Mouse (Mus musculus): ENCODE data around the gene Gm9573. TPM values are rescaled to one million over a fixed set of nuclear protein-coding genes. Genes with fewer than 3 reads are reported as not detected.
A peak's percentile ranks its signal among the peaks of the same experiment; 100 is the strongest.

The Gm9573 gene
- polyA plus RNA-seq, 1 experiment from 2014 or later, result not detected

DNA sequence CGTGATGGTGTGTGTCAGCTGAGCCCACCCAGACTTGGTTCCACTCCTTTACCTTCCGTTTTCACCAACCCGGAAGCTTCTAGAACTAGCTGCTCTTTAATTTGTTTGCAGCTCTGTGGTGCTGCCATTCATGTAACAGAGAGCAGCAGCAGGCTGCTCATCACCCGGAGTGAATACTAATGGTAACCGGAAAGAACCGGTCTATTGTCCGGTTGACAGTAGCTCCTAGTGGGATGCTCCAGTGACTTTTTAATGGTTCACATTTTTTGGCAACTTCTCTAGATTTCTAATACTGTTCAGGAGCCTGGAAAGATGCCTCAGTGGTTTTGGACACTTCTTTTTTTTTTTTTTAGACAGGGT lies 35.2 kb downstream of the Gm9573 start:
- ATAC-seq (replicated peaks; ENCODE audit: low FRiP score, low TSS enrichment, low read depth), result no peak
- Histone ChIP-seq H3K4me1 (replicated peaks; ENCODE audit: control insufficient read depth, insufficient read depth, low read length) (no peaks in the 10 kb centered on the region), H3K9ac (ENCODE audit: low read length) (no peak overlapping the region), H3K27ac (ENCODE audit: low read depth) (no peak overlapping the region), H3K4me3 (ENCODE audit: low read depth, low read length) (no peak overlapping the region), H3K4me2 (ENCODE audit: low read length) (no peak overlapping the region), H3K9me3 (ENCODE audit: control insufficient read depth, low read length) (no peaks in the 10 kb centered on the region; the same call in 1 of the 2 replicates), H3K36me3 (ENCODE audit: control insufficient read depth, insufficient read depth, low read length) (no peaks in the 10 kb centered on the region), H3K27me3 (replicated peaks; ENCODE audit: control insufficient read depth, insufficient read depth, low read length) (no peaks in the 10 kb centered on the region)
- no peak for DNase-seq (ENCODE audit: low spot score)
- WGBS, result 95% methylated on average over 7 of the region's 7 CpGs

DNA sequence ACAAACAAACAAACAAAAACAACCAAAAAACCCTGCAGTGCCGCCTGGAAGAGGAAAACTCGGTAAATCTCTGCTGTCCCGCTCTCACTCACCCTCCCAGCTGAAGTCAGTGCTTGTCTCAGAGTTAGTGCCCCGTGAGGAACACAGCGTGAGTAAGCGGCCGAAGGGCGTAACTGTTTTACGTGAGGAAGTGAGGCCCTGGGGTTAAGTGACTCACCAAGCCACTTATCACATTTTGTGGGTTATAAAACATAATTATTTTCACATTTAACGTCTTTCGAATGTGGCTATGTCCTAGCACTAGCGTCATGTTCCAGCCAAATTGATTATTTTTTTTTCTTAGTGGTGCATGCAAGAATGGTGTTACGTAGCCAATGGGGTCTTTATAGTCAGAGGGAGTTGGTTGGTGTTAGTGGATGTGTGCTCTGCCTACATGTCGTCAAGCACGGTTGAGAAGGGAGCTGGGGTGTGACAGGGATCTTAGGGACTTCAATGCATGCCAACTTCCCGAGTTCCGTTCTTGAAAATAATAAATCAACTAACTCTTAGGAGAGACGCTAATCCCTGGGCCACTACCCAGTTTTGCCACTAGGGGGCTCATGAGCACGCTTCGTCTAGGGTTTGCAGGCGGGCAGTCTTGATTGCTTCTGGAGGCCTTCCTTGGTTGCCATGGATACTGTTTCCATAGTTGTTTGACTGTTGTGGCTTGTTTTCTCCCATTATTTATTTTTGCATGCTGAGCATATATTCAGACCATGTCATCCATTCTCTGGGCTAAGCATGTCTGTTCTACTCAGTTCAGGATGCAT lies 35.8 kb downstream of the Gm9573 start:
- H3K27ac ChIP-seq (ENCODE audit: low read depth), result no peak overlapping the region
- no peaks in the 10 kb centered on the region for H3K36me3 ChIP-seq (ENCODE audit: control insufficient read depth, insufficient read depth, low read length)
- no peak overlapping the region for H3K9ac ChIP-seq (ENCODE audit: low read length)
- ATAC-seq (replicated peaks; ENCODE audit: low FRiP score, low TSS enrichment, low read depth) (peak; percentile 78), DNase-seq (ENCODE audit: low spot score) (peak; percentile 97)
- no peak overlapping the region for H3K4me3 ChIP-seq (ENCODE audit: low read depth, low read length)
- H3K4me1 ChIP-seq (replicated peaks; ENCODE audit: control insufficient read depth, insufficient read depth, low read length), result no peaks in the 10 kb centered on the region
- H3K27me3 ChIP-seq (replicated peaks; ENCODE audit: control insufficient read depth, insufficient read depth, low read length), result no peaks in the 10 kb centered on the region
- no peaks in the 10 kb centered on the region; the same call in 1 of the 2 replicates for H3K9me3 ChIP-seq (ENCODE audit: control insufficient read depth, low read length)
- 43% methylated on average over 21 of the region's 21 CpGs for WGBS
- no peak overlapping the region for H3K4me2 ChIP-seq (ENCODE audit: low read length)

DNA sequence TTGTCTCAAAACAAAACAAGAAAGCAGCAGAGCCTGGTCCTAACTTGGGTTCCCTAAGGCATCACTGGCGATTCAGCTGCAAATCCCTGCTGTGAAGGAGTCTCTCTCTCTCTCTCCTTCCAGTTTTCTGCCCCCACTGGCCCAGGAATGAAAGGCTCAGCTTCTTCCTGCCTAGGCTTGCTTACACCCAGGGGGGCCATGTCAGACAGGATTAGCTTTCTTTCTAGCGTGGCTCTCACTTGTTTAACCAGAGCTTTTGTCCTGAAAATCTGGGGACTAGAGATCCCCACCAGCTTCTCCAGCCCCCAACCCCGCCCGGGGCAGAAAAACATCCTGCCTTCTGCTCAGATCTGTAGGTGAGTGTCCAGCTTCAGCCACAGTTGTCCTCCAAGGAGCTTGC lies 38.0 kb downstream of the Gm9573 start:
- Histone ChIP-seq H3K27me3 (replicated peaks; ENCODE audit: control insufficient read depth, insufficient read depth, low read length) (no peaks in the 10 kb centered on the region), H3K27ac (ENCODE audit: low read depth) (no peak overlapping the region), H3K36me3 (ENCODE audit: control insufficient read depth, insufficient read depth, low read length) (no peaks in the 10 kb centered on the region), H3K4me2 (ENCODE audit: low read length) (no peak overlapping the region), H3K4me3 (ENCODE audit: low read depth, low read length) (no peak overlapping the region), H3K9ac (ENCODE audit: low read length) (no peak overlapping the region), H3K4me1 (replicated peaks; ENCODE audit: control insufficient read depth, insufficient read depth, low read length) (no peaks in the 10 kb centered on the region), H3K9me3 (ENCODE audit: control insufficient read depth, low read length) (no peaks in the 10 kb centered on the region; the same call in 1 of the 2 replicates)
- DNase-seq (ENCODE audit: low spot score) (no peak), ATAC-seq (replicated peaks; ENCODE audit: low FRiP score, low TSS enrichment, low read depth) (no peak)
- 43% methylated on average over 4 of the region's 4 CpGs for WGBS

DNA sequence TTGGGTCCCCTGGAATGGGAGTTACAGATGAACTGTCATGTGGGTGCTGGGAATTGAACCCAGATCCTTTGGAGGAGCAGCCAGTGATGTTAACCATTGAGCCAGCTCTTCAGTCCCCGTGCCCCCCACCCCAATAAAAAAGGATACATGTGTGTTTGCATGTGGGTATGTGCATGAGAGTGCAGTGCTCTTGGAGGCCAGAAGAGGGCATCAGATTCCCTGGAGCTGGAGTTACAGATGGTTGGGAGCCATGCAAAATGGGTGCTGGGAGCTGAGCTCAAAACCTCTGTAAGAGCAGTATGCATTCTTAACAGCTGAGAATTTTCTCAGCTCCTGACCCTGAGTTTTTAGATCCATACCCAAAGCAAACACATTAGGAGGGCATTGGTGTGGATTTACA lies 39.1 kb downstream of the Gm9573 start:
- ATAC-seq (replicated peaks; ENCODE audit: low FRiP score, low TSS enrichment, low read depth) (no peak), DNase-seq (ENCODE audit: low spot score) (no peak)
- H3K9ac ChIP-seq (ENCODE audit: low read length), result no peak overlapping the region
- no peaks in the 10 kb centered on the region; the same call in 1 of the 2 replicates for H3K9me3 ChIP-seq (ENCODE audit: control insufficient read depth, low read length)
- H3K27ac ChIP-seq (ENCODE audit: low read depth), result no peak overlapping the region
- H3K4me2 ChIP-seq (ENCODE audit: low read length), result no peak overlapping the region
- H3K4me3 ChIP-seq (ENCODE audit: low read depth, low read length), result no peak overlapping the region
- no peaks in the 10 kb centered on the region for H3K27me3 ChIP-seq (replicated peaks; ENCODE audit: control insufficient read depth, insufficient read depth, low read length)
- 78% methylated on average over 1 of the region's 1 CpGs for WGBS
- H3K36me3 ChIP-seq (ENCODE audit: control insufficient read depth, insufficient read depth, low read length), result no peaks in the 10 kb centered on the region
- no peaks in the 10 kb centered on the region for H3K4me1 ChIP-seq (replicated peaks; ENCODE audit: control insufficient read depth, insufficient read depth, low read length)

DNA sequence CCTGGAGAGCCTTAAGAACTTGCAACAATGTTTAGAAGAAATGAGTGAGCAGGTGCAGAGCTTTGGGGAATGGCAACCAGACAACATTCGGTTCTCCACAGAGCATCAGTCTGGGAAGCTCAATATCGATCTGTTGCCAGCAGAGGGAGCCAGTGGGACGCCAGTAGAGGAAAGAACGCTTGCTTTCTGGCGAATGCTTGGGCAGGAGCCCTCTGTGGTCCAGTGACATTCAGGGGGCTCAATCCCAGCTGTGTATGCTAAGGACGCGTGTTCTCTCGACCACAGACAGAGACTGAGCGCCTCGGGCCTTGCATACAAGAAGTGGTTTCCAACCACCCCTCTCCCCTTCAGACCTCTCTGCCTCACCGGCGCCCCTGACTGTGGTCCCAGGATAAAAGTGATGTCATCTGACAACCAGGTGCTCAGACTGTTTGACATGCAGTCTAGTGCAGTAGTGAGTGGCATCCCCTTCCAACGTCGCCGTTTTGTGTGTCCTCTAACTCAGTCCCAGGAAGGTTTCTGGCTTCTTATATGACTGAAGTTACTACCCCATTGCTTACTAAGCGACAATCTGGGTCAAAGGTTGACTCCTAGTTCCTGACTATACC lies 42.0 kb downstream of the Gm9573 start:
- Histone ChIP-seq H3K36me3 (ENCODE audit: control insufficient read depth, insufficient read depth, low read length) (no peaks in the 10 kb centered on the region), H3K4me2 (ENCODE audit: low read length) (no peak overlapping the region), H3K4me1 (replicated peaks; ENCODE audit: control insufficient read depth, insufficient read depth, low read length) (no peaks in the 10 kb centered on the region), H3K27ac (ENCODE audit: low read depth) (no peak overlapping the region), H3K27me3 (replicated peaks; ENCODE audit: control insufficient read depth, insufficient read depth, low read length) (no peaks in the 10 kb centered on the region), H3K9ac (ENCODE audit: low read length) (no peak overlapping the region), H3K4me3 (ENCODE audit: low read depth, low read length) (no peak overlapping the region), H3K9me3 (ENCODE audit: control insufficient read depth, low read length) (no peaks in the 10 kb centered on the region; the same call in 1 of the 2 replicates)
- WGBS, result 16% methylated on average over 16 of the region's 16 CpGs
- peak; percentile 50 for ATAC-seq (replicated peaks; ENCODE audit: low FRiP score, low TSS enrichment, low read depth)
- peak; percentile 91 for DNase-seq (ENCODE audit: low spot score)

DNA sequence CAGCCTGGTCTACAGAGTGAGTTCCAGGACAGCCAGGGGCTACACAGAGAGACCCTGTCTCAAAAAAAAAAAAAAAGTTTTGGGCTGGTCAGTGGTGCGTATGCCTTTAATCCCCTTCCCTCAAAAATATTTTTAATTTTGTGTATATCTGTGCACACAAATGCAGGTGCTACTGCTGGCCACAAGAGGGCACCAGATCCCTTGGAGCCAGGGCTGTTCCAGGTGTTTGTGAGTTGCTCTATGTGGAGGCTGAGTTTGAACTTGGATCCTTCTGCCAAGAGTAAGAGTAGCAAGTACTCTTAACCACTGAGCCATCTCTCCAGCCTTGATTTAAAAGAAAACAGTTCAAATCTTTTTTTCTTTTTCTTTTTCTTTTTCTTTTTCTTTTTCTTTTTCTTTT lies 43.5 kb downstream of the Gm9573 start:
- Histone ChIP-seq H3K27me3 (replicated peaks; ENCODE audit: control insufficient read depth, insufficient read depth, low read length) (no peaks in the 10 kb centered on the region), H3K36me3 (ENCODE audit: control insufficient read depth, insufficient read depth, low read length) (no peaks in the 10 kb centered on the region), H3K27ac (ENCODE audit: low read depth) (no peak overlapping the region), H3K4me2 (ENCODE audit: low read length) (no peak overlapping the region), H3K9ac (ENCODE audit: low read length) (no peak overlapping the region), H3K4me1 (replicated peaks; ENCODE audit: control insufficient read depth, insufficient read depth, low read length) (no peaks in the 10 kb centered on the region), H3K9me3 (ENCODE audit: control insufficient read depth, low read length) (no peaks in the 10 kb centered on the region; the same call in 1 of the 2 replicates), H3K4me3 (ENCODE audit: low read depth, low read length) (no peak overlapping the region)
- 100% methylated on average over 1 of the region's 1 CpGs for WGBS
- no peak for DNase-seq (ENCODE audit: low spot score)
- ATAC-seq (replicated peaks; ENCODE audit: low FRiP score, low TSS enrichment, low read depth), result no peak

DNA sequence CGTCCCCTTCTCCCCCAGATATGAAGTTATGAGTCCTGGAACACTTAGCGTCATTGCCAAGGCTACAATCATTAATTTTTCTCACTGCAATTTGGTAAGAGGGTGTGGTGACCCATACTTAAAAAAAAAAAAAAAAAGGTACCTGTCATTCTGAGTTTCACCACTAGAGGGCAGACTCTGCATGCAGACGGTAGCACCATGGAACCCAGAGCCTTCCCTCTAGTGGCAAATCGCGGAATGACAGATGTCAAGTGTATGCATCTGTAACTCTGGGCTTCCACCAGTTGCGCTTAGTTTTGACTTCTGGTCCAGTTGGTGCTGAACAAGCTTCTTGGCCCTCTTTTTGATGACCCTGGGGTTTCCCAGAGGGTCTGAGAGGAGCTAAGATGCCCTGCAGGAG lies 48.2 kb downstream of the Gm9573 start:
- ATAC-seq (replicated peaks; ENCODE audit: low FRiP score, low TSS enrichment, low read depth) (no peak), DNase-seq (ENCODE audit: low spot score) (peak; percentile 92)
- no peaks in the 10 kb centered on the region for H3K9me3 ChIP-seq (ENCODE audit: control insufficient read depth, low read length)
- no peak overlapping the region for H3K4me2 ChIP-seq (ENCODE audit: low read length)
- WGBS, result 20% methylated on average over 6 of the region's 6 CpGs
- no peak overlapping the region for H3K9ac ChIP-seq (ENCODE audit: low read length)
- H3K4me3 ChIP-seq (ENCODE audit: low read depth, low read length), result no peak overlapping the region
- H3K27me3 ChIP-seq (replicated peaks; ENCODE audit: control insufficient read depth, insufficient read depth, low read length), result no peaks in the 10 kb centered on the region
- H3K36me3 ChIP-seq (ENCODE audit: control insufficient read depth, insufficient read depth, low read length), result no peaks in the 10 kb centered on the region
- H3K4me1 ChIP-seq (replicated peaks; ENCODE audit: control insufficient read depth, insufficient read depth, low read length), result no peaks in the 10 kb centered on the region
- H3K27ac ChIP-seq (ENCODE audit: low read depth), result no peak overlapping the region

DNA sequence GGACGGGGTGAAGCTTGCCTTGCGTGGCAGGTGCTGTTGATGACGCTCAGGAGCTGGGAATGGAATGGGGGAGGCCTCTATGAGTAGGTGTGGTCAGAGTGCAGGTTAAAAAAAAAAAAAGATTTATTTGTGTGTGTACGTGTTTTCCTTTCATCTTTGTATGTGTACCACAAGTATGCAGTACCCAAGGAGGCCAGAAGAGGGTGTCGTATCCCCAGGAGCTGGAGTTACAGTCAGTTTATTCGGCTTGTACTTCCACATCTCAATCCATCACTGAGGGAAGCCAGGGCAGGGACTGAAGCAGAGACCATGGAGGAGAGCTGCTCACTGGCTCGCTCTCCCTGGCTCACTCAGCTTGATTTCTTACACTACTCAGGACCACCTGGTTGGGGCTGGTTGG lies 55.0 kb downstream of the Gm9573 start:
- Histone ChIP-seq H3K27ac (ENCODE audit: low read depth) (no peak overlapping the region), H3K4me1 (replicated peaks; ENCODE audit: control insufficient read depth, insufficient read depth, low read length) (no peaks in the 10 kb centered on the region), H3K9me3 (ENCODE audit: control insufficient read depth, low read length) (no peaks in the 10 kb centered on the region), H3K4me3 (ENCODE audit: low read depth, low read length) (no peak overlapping the region), H3K4me2 (ENCODE audit: low read length) (no peak overlapping the region), H3K27me3 (replicated peaks; ENCODE audit: control insufficient read depth, insufficient read depth, low read length) (peaks cover 21% of the 10 kb centered on the region), H3K9ac (ENCODE audit: low read length) (no peak overlapping the region), H3K36me3 (ENCODE audit: control insufficient read depth, insufficient read depth, low read length) (no peaks in the 10 kb centered on the region)
- ATAC-seq (replicated peaks; ENCODE audit: low FRiP score, low TSS enrichment, low read depth), result no peak
- 92% methylated on average over 7 of the region's 7 CpGs for WGBS
- DNase-seq (ENCODE audit: low spot score), result no peak

DNA sequence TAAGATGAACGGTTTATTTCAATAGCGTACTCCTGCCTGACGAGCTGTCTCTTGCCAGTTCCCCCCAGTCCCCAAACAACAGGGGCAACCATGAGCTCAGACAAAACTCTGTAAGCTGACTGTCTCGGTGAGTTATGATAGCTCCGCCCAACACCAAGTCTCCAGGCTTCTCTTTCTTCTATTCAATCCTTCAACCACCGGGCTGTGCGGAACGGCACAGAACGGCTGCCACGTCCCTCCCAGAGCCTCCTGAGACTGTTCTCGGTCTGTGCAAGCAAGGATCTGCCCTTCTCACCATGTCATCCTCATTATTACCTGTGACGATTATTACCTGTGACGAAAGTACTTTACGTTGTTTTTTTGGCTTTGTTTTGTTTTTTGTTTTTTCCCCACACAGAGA lies 55.6 kb downstream of the Gm9573 start:
- H3K36me3 ChIP-seq (ENCODE audit: control insufficient read depth, insufficient read depth, low read length), result no peaks in the 10 kb centered on the region
- no peak for ATAC-seq (replicated peaks; ENCODE audit: low FRiP score, low TSS enrichment, low read depth)
- no peaks in the 10 kb centered on the region for H3K9me3 ChIP-seq (ENCODE audit: control insufficient read depth, low read length)
- 76% methylated on average over 14 of the region's 14 CpGs for WGBS
- H3K27ac ChIP-seq (ENCODE audit: low read depth), result no peak overlapping the region
- H3K27me3 ChIP-seq (replicated peaks; ENCODE audit: control insufficient read depth, insufficient read depth, low read length), result peaks cover 21% of the 10 kb centered on the region
- H3K4me3 ChIP-seq (ENCODE audit: low read depth, low read length), result no peak overlapping the region
- H3K4me2 ChIP-seq (ENCODE audit: low read length), result no peak overlapping the region
- H3K9ac ChIP-seq (ENCODE audit: low read length), result no peak overlapping the region
- no peak for DNase-seq (ENCODE audit: low spot score)
- no peaks in the 10 kb centered on the region for H3K4me1 ChIP-seq (replicated peaks; ENCODE audit: control insufficient read depth, insufficient read depth, low read length)
